Mouse (Mus musculus) erythroblast, embryonic 14.5 days (primary cell): ENCODE data around the gene Tle6. TPM values are rescaled to one million over a fixed set of nuclear protein-coding genes. Genes with fewer than 3 reads are reported as not detected.

ENCODE experiments used
- H3K27me3 ChIP-seq: 2 replicates; pipeline ENCODE4 v1.6.1; 2012; ENCODE audit warnings: inconsistent platforms; ENCODE audit not compliant: control insufficient read depth
- H3K36me3 ChIP-seq: 2 replicates; pipeline ENCODE4 v1.6.1; 2012; ENCODE audit warnings: mild to moderate bottlenecking, inconsistent platforms; ENCODE audit not compliant: control insufficient read depth
- H3K4me1 ChIP-seq: 2 replicates; pipeline ENCODE4 v1.6.1; 2012; ENCODE audit warnings: inconsistent platforms; ENCODE audit not compliant: control insufficient read depth
- H3K4me3 ChIP-seq: replicated peaks from 2 replicates; pipeline ENCODE3; 2012; ENCODE audit warnings: moderate library complexity, mild to moderate bottlenecking, inconsistent platforms
- H3K9me3 ChIP-seq: 2 replicates; pipeline ENCODE4 v1.6.1; 2012; ENCODE audit warnings: low read length, inconsistent platforms, mixed read lengths; ENCODE audit not compliant: control insufficient read depth
- GATA1 ChIP-seq: IDR thresholded peaks from 2 replicates; pipeline ENCODE4 v1.6.1; 2012; ENCODE audit warnings: low read length, inconsistent platforms, mixed read lengths
- TAL1 ChIP-seq: IDR thresholded peaks from 3 replicates; pipeline ENCODE4 v1.6.1; 2012; ENCODE audit warnings: low read length, inconsistent platforms, mixed read lengths
- polyA plus RNA-seq: library from polyadenylated mRNA; stranded (reverse); fragments of >175 nt; gene quantifications from 2 replicates; pipeline ENCODE4 v1.2.3, GENCODE M21; 2012

The Tle6 gene
- polyA plus RNA-seq, 1 experiment: 0.27 TPM

- TF ChIP-seq GATA1: no peak
- TF ChIP-seq TAL1: no peak
- no peak overlapping the region for H3K4me3 ChIP-seq
Measured at GRCm38 (mm10) chr10:81579967-81580366, 20.9 kb downstream of the Tle6 start.

GRCm38 (mm10) chr10:81575695-81576094 lies 25.2 kb downstream of the Tle6 start:
- H3K4me3 ChIP-seq: peak overlapping the region; percentile 50

More at GRCm38 (mm10) chr10:81579967-81580366, 20.9 kb downstream of the Tle6 start:
- Histone ChIP-seq H3K36me3 (no peaks in the 10 kb centered on the region; the same call in 1 of the 2 replicates), H3K27me3 (peaks cover 69% of the 10 kb centered on the region), H3K9me3 (no peaks in the 10 kb centered on the region), H3K4me1 (peaks cover 19% of the 10 kb centered on the region)

GRCm38 (mm10) chr10:81575208-81575631 lies 25.7 kb downstream of the Tle6 start:
- no peaks in the 10 kb centered on the region; the same call in 1 of the 2 replicates for H3K36me3 ChIP-seq
- peak overlapping the region; percentile 50 for H3K4me3 ChIP-seq
- TF ChIP-seq TAL1 (no peak), GATA1 (no peak)
- H3K27me3 ChIP-seq: peaks cover 61% of the 10 kb centered on the region
- H3K9me3 ChIP-seq: no peaks in the 10 kb centered on the region
- H3K4me1 ChIP-seq: peaks cover 63% of the 10 kb centered on the region

More at GRCm38 (mm10) chr10:81575695-81576094, 25.2 kb downstream of the Tle6 start:
- Histone ChIP-seq H3K27me3 (peaks cover 65% of the 10 kb centered on the region), H3K4me1 (peaks cover 60% of the 10 kb centered on the region), H3K36me3 (no peaks in the 10 kb centered on the region; the same call in 1 of the 2 replicates), H3K9me3 (no peaks in the 10 kb centered on the region)
- no peak for TF ChIP-seq GATA1
- TF ChIP-seq TAL1: no peak

GRCm38 (mm10) chr10:81574081-81575056 lies 26.5 kb downstream of the Tle6 start, which contains the start of gene Tle2:
TSS of gene Tle2 (plus strand) at chr10:81574561.
- H3K4me1 ChIP-seq: peaks cover 71% of the 10 kb centered on the region

GRCm38 (mm10) chr10:81572975-81573374 lies 27.9 kb downstream of the Tle6 start:
- no peaks in the 10 kb centered on the region; the same call in 1 of the 2 replicates for H3K36me3 ChIP-seq
- peaks cover 81% of the 10 kb centered on the region for H3K4me1 ChIP-seq
- H3K27me3 ChIP-seq: peaks cover 65% of the 10 kb centered on the region
- TF ChIP-seq GATA1 (no peak), TAL1 (no peak)
- H3K4me3 ChIP-seq: peak overlapping the region; percentile 76
- no peaks in the 10 kb centered on the region for H3K9me3 ChIP-seq

More at GRCm38 (mm10) chr10:81574081-81575056, 26.5 kb downstream of the Tle6 start, which contains the start of gene Tle2:
- Histone ChIP-seq H3K4me3 (peak within 1 kb of the TSS; percentile 50), H3K36me3 (no peaks in the 10 kb centered on the region; the same call in 1 of the 2 replicates), H3K27me3 (peaks cover 59% of the 10 kb centered on the region), H3K9me3 (no peaks in the 10 kb centered on the region)
- TF ChIP-seq GATA1: no peak
- no peak for TF ChIP-seq TAL1

- H3K4me3 ChIP-seq: peak overlapping the region; percentile 76
- TF ChIP-seq TAL1: no peak
- TF ChIP-seq GATA1: no peak
Measured at GRCm38 (mm10) chr10:81572133-81572671, 28.7 kb downstream of the Tle6 start.

DNA sequence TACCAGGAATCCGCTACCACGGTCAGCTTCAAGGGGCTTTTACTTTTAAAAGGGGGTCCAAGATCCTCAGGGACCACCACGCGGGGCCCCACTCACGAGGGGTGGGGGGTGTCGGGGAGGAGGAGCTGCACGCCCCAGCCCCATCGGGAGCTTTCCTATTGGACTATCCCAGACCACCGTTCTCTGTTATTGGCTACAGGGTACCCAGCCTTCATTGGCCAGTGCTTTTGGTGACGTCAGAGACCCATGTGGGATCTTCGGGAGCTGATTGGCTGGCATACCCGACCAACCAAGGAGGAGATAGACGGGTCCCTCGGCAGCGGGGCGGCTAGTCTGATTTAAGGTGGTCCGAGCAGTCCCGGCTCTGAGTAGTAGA lies 29.4 kb downstream of the Tle6 start:
- peaks cover 57% of the 10 kb centered on the region for H3K27me3 ChIP-seq
- peaks cover 3% of the 10 kb centered on the region for H3K36me3 ChIP-seq
- TF ChIP-seq GATA1: no peak
- no peak for TF ChIP-seq TAL1
- peak overlapping the region; percentile 76 for H3K4me3 ChIP-seq
- H3K4me1 ChIP-seq: peaks cover 85% of the 10 kb centered on the region
- H3K9me3 ChIP-seq: no peaks in the 10 kb centered on the region

More at GRCm38 (mm10) chr10:81572133-81572671, 28.7 kb downstream of the Tle6 start:
- peaks cover 85% of the 10 kb centered on the region for H3K4me1 ChIP-seq
- no peaks in the 10 kb centered on the region for H3K9me3 ChIP-seq
- H3K36me3 ChIP-seq: no peaks in the 10 kb centered on the region
- H3K27me3 ChIP-seq: peaks cover 63% of the 10 kb centered on the region

- H3K4me1 ChIP-seq: peaks cover 80% of the 10 kb centered on the region
- H3K36me3 ChIP-seq: peaks cover 8% of the 10 kb centered on the region
- TF ChIP-seq GATA1 (no peak), TAL1 (no peak)
- H3K9me3 ChIP-seq: no peaks in the 10 kb centered on the region
- H3K27me3 ChIP-seq: peaks cover 52% of the 10 kb centered on the region
- H3K4me3 ChIP-seq: peak overlapping the region; percentile 76
Measured at GRCm38 (mm10) chr10:81570831-81571500, 29.9 kb downstream of the Tle6 start.
